17 mouse cellular contexts compared by ENCODE assay signal in the genomic region with DNA sequence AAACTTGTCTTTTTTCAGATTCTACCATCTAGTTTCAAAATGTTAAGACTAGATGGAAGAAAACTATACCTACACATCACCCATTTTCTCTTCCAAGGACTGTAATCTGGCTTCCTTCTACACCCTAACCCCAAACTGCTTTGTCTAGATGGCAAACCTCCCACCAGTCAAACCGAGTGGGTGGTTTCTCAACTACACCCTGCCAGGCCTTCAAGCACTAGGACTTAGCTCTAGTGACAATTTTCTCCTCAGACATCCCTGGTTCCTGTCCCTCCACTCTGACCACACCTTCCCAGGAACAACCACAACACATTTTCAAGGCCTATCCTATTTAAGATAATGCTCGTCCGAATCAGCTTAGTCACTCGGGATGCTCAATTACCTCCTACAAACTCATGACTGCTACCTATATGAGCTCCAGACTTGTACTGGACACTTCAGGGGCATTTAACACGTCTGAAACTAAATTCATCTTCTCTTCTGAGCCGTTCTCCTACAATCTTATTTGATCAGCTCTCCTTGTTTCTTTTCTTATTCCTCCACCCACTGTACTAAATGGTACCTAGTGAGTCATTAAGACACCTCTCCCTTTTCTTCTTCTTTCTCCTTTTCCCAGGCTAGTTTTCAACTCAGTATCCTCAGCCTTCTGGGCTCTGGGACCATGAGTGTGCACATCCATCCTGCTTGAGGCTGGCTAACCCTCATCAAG. TPM values are rescaled to one million over a fixed set of nuclear protein-coding genes. Genes with fewer than 3 reads are reported as not detected.
A peak's percentile ranks its signal among the peaks of the same experiment; 100 is the strongest.
DNase-seq lines count a peak whose midpoint lies in the region; ATAC-seq and TF ChIP-seq lines count a peak whose summit lies in the region.
"Had no signal": no experiment of that assay in that cellular context is flagged by ENCODE, and none has a peak within 500 bp of the region (broad histone marks: within the 10 kb centered on the region; RNA-seq: fewer than 3 reads in every experiment).

No protein-coding gene starts in this region.

- H3K9me3 ChIP-seq in heart, embryonic 11.5 days (replicated peaks; ENCODE audit: control insufficient read depth, low read length): no peaks in the 10 kb centered on the region
- no peaks in the 10 kb centered on the region for H3K9me3 ChIP-seq in G1E (replicated peaks)
- H3K9me3 ChIP-seq in liver, embryonic 15.5 days (replicated peaks): no peaks in the 10 kb centered on the region
- no peaks in the 10 kb centered on the region for H3K9me3 ChIP-seq in midbrain, embryonic 15.5 days
- H3K9me3 ChIP-seq in hindbrain, embryonic 16.5 days (ENCODE audit: control insufficient read depth, low read length): no peaks in the 10 kb centered on the region
- H3K9me3 ChIP-seq: embryonic facial prominence, embryonic 10.5 days; lung, embryonic 15.5 days; midbrain, embryonic 10.5 days; stomach, embryonic 15.5 days had no signal

- ATAC-seq in heart, embryonic 11.5 days (replicated peaks; ENCODE audit: insufficient number of reproducible peaks, low FRiP score, low TSS enrichment): no peak
- ATAC-seq in G1E (ENCODE audit: extremely low read depth, insufficient number of reproducible peaks, low FRiP score, poor library complexity, severe bottlenecking): no peak
- ATAC-seq in erythroblast, adult 5-6 weeks (replicated peaks; ENCODE audit: low FRiP score, poor library complexity, severe bottlenecking): peak; percentile 32; the same call in 1 of the 2 replicates
- peak; percentile 56 for ATAC-seq in liver, embryonic 15.5 days (ENCODE audit: insufficient read depth)
- ATAC-seq in midbrain, embryonic 15.5 days (replicated peaks): no peak
- ATAC-seq in hindbrain, embryonic 16.5 days: no peak
- ATAC-seq: hindbrain, postnatal 0 days had no signal

- no peak overlapping the region for H3K9ac ChIP-seq in heart, embryonic 11.5 days (ENCODE audit: low read depth, low read length)
- 0 out of 2 replicates have a peak overlapping the region, but pooled peaks have one; percentile 23 for H3K9ac ChIP-seq in liver, embryonic 15.5 days
- no peak overlapping the region for H3K9ac ChIP-seq in midbrain, embryonic 15.5 days
- no peak overlapping the region for H3K9ac ChIP-seq in hindbrain, embryonic 16.5 days (ENCODE audit: low read depth, low read length)
- H3K9ac ChIP-seq: lung, embryonic 15.5 days; stomach, embryonic 15.5 days had no signal

- no peaks in the 10 kb centered on the region for H3K36me3 ChIP-seq in heart, embryonic 11.5 days (ENCODE audit: control insufficient read depth, insufficient read depth, low read length)
- peaks cover 6% of the 10 kb centered on the region for H3K36me3 ChIP-seq in G1E (replicated peaks)
- no peaks in the 10 kb centered on the region for H3K36me3 ChIP-seq in liver, embryonic 15.5 days (replicated peaks)
- no peaks in the 10 kb centered on the region for H3K36me3 ChIP-seq in midbrain, embryonic 15.5 days (replicated peaks)
- no peaks in the 10 kb centered on the region for H3K36me3 ChIP-seq in hindbrain, embryonic 16.5 days (ENCODE audit: control insufficient read depth, insufficient read depth, low read length)
- H3K36me3 ChIP-seq: lung, embryonic 15.5 days; stomach, embryonic 15.5 days had no signal

- intact Hi-C loops in heart, postnatal 14 days (cut with DNase I): loop anchor here (5.0 kb wide), 1 partner anchor 33 kb away; no protein-coding TSS in a partner anchor

- H3K27me3 ChIP-seq in heart, embryonic 11.5 days (ENCODE audit: control insufficient read depth, insufficient read depth, low read length): no peaks in the 10 kb centered on the region
- no peaks in the 10 kb centered on the region for H3K27me3 ChIP-seq in G1E (ENCODE audit: insufficient read depth, low read length)
- H3K27me3 ChIP-seq in liver, embryonic 15.5 days: no peaks in the 10 kb centered on the region
- no peaks in the 10 kb centered on the region for H3K27me3 ChIP-seq in midbrain, embryonic 15.5 days (replicated peaks)
- no peaks in the 10 kb centered on the region for H3K27me3 ChIP-seq in hindbrain, embryonic 16.5 days (replicated peaks; ENCODE audit: control insufficient read depth, insufficient read depth, low read length)
- H3K27me3 ChIP-seq: lung, embryonic 15.5 days; stomach, embryonic 15.5 days had no signal

- H3K4me2 ChIP-seq in heart, embryonic 11.5 days: peak overlapping the region; percentile 25
- peak overlapping the region; percentile 58 for H3K4me2 ChIP-seq in liver, embryonic 15.5 days
- H3K4me2 ChIP-seq in midbrain, embryonic 15.5 days: no peak overlapping the region
- no peak overlapping the region for H3K4me2 ChIP-seq in hindbrain, embryonic 16.5 days (ENCODE audit: low read length)
- H3K4me2 ChIP-seq: lung, embryonic 15.5 days; stomach, embryonic 15.5 days had no signal

- no peak for TF ChIP-seq CTCF in G1E (IDR thresholded peaks at IDR 0.05; ENCODE audit: low read depth, low read length)

- H3K4me1 ChIP-seq in heart, embryonic 11.5 days (ENCODE audit: control insufficient read depth, insufficient read depth, low read length): peaks cover 14% of the 10 kb centered on the region
- peaks cover 63% of the 10 kb centered on the region for H3K4me1 ChIP-seq in G1E (ENCODE audit: insufficient read depth, low read depth, low read length)
- H3K4me1 ChIP-seq in liver, embryonic 15.5 days (replicated peaks): peaks cover 80% of the 10 kb centered on the region
- H3K4me1 ChIP-seq in midbrain, embryonic 15.5 days: peaks cover 18% of the 10 kb centered on the region
- peaks cover 12% of the 10 kb centered on the region for H3K4me1 ChIP-seq in hindbrain, embryonic 16.5 days (ENCODE audit: control insufficient read depth, insufficient read depth, low read depth, low read length)

- WGBS in heart, embryonic 11.5 days (ENCODE audit: insufficient replicate concordance): 61% methylated on average over 6 of the region's 6 CpGs
- 20% methylated on average over 6 of the region's 6 CpGs for WGBS in liver, embryonic 15.5 days (ENCODE audit: insufficient replicate concordance)
- 89% methylated on average over 6 of the region's 6 CpGs for WGBS in midbrain, embryonic 15.5 days
- 89% methylated on average over 6 of the region's 6 CpGs for WGBS in hindbrain, embryonic 16.5 days

- no peak overlapping the region for H3K27ac ChIP-seq in heart, embryonic 11.5 days (ENCODE audit: low read depth, low read length)
- peak overlapping the region; percentile 86 for H3K27ac ChIP-seq in liver, embryonic 15.5 days (replicated peaks)
- no peak overlapping the region for H3K27ac ChIP-seq in midbrain, embryonic 15.5 days
- no peak overlapping the region for H3K27ac ChIP-seq in hindbrain, embryonic 16.5 days (ENCODE audit: low read depth, low read length)
- H3K27ac ChIP-seq: embryonic facial prominence, embryonic 10.5 days; hindbrain, postnatal 0 days; lung, embryonic 15.5 days; midbrain, embryonic 10.5 days; stomach, embryonic 15.5 days had no signal

- no peak overlapping the region for H3K4me3 ChIP-seq in heart, embryonic 11.5 days (ENCODE audit: low read depth, low read length)
- no peak overlapping the region; the same call in 1 of the 2 replicates for H3K4me3 ChIP-seq in G1E (ENCODE audit: low read depth, low read length)
- H3K4me3 ChIP-seq in liver, embryonic 15.5 days (replicated peaks): peak overlapping the region; percentile 9
- no peak overlapping the region for H3K4me3 ChIP-seq in midbrain, embryonic 15.5 days
- H3K4me3 ChIP-seq in hindbrain, embryonic 16.5 days (ENCODE audit: low read length): no peak overlapping the region
- H3K4me3 ChIP-seq: embryonic facial prominence, embryonic 10.5 days; lung, embryonic 15.5 days; midbrain, embryonic 10.5 days; stomach, embryonic 15.5 days had no signal

- no peak for DNase-seq in heart, postnatal 14 days
- peak; percentile 19 for DNase-seq in G1E (ENCODE audit: low spot score)
- no peak for DNase-seq in lung, postnatal 36 days
- DNase-seq: cerebellum, adult 8-10 months; heart, postnatal 36 days; kidney, adult 9 months; retina, postnatal 1 day had no signal

RNA-seq across cellular contexts. Expression of a gene that starts 5.5 kb away (rescaled TPM):
- polyA plus RNA-seq in heart, embryonic 11.5 days (2014; fragmentation: Nextera tagmentation; extraction: Ambion mirVana): 16.8 and 22.5 TPM in 2 replicates
- 10 to 100 TPM; 38.5 to 42.9 TPM for total RNA-seq in heart, postnatal 14 days (2021)
- total RNA-seq in G1E (2014; fragmentation: Nextera tagmentation): 112 and 137 TPM in 2 replicates
- total RNA-seq in G1E (2017): 84.7 and 95.6 TPM in 2 replicates
- 25.4 and 59.0 TPM in 2 replicates for polyA plus RNA-seq in G1E (2012)
- 34.9 and 36.7 TPM in 2 replicates for total RNA-seq in erythroblast, adult 5-6 weeks (2015; ENCODE audit: low replicate concordance)
- 26.5 and 31.1 TPM in 2 replicates for total RNA-seq in erythroblast, adult 5-6 weeks (2017; ENCODE audit: low replicate concordance)
- 10.7 and 10.9 TPM in 2 replicates for polyA plus RNA-seq in liver, embryonic 15.5 days (2015; fragmentation: Nextera tagmentation; extraction: Ambion mirVana)
- 22.8 and 25.7 TPM in 2 replicates for polyA plus RNA-seq in midbrain, embryonic 15.5 days (2015; fragmentation: Nextera tagmentation; extraction: Ambion mirVana)
- 18.6 and 24.9 TPM in 2 replicates for polyA plus RNA-seq in hindbrain, embryonic 16.5 days (2015; fragmentation: Nextera tagmentation; extraction: Ambion mirVana)

Comparison
In these comparisons a context has a peak if more than half of its experiments do, and no peak if none do; other contexts are left out.
1. ATAC-seq: peak in erythroblast, adult 5-6 weeks (single experiment) and liver, embryonic 15.5 days (single experiment); none in heart, embryonic 11.5 days (single experiment), G1E (single experiment), midbrain, embryonic 15.5 days (single experiment) and hindbrain, embryonic 16.5 days (single experiment).
2. H3K4me2 ChIP-seq: peak in heart, embryonic 11.5 days (single experiment) and liver, embryonic 15.5 days (single experiment); none in midbrain, embryonic 15.5 days (single experiment) and hindbrain, embryonic 16.5 days (single experiment).